Mouse (Mus musculus) small intestine, adult 2 months (tissue): ENCODE results near the gene Prm1.
"Not testable (repeated sequence)": the region's sequence is repeated elsewhere in the genome, so short reads cannot be mapped to it uniquely, and the experiment has no call there.

Experiments
- CTCF ChIP-seq: fragments of 200-500 bp; IDR thresholded peaks from 2 replicates; pipeline ENCODE4 v1.5.1; 2012; ENCODE audit warnings: low read depth, mild to moderate bottlenecking, control low read depth, inconsistent platforms, low read length, moderate library complexity, mixed read lengths; ENCODE audit not compliant: insufficient replicate concordance, insufficient read length; ENCODE audit errors: extremely low read depth
- POLR2A ChIP-seq: fragments of 200-500 bp; IDR thresholded peaks from 2 replicates; pipeline ENCODE4 v1.6.1; 2012; ENCODE audit warnings: low read depth, mild to moderate bottlenecking, control low read depth, inconsistent platforms, low read length, moderate library complexity

DNA sequence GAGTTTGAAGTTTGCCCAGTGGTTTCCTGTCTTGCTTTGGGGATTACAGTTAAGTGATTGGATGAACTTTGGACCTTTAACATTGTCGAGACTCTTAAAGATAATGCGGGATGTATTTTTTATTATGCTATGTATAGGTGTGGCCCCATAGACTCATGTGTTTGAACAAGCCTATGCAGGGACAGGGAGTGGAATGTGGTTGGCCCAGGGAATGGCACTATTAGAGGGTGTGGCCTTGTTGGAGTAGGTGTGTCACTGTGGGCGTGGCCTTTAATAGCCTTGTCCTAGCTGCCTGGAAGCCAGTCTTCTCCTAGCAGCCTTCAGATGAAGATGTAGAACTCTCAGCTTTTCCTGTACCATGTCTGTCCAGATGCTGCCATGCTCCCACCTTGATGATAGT is 3.2 kb downstream of the Prm1 start:
- not testable (repeated sequence) for TF ChIP-seq POLR2A, CTCF
